Mouse (Mus musculus) left cerebral cortex, adult 18-20 months (tissue): ENCODE data around the gene Nrf1. TPM values are rescaled to one million over a fixed set of nuclear protein-coding genes. Genes with fewer than 3 reads are reported as not detected.

Source experiments
- DNase-seq, 2 experiments: peaks; one replicate each; pipeline ENCODE4 v3.0.0; 2021 to 2022; ENCODE audit warnings: low spot score in 2 of 2, mixed read lengths in 1 of 2
- total RNA-seq, 2 experiments: library from RNA; stranded (reverse); gene quantifications; 2 replicates each; pipeline ENCODE4 v1.2.3; 2021

Gene Nrf1
- total RNA-seq, 2 experiments from 2014 or later: 20.6 to 24.8 TPM

DNA sequence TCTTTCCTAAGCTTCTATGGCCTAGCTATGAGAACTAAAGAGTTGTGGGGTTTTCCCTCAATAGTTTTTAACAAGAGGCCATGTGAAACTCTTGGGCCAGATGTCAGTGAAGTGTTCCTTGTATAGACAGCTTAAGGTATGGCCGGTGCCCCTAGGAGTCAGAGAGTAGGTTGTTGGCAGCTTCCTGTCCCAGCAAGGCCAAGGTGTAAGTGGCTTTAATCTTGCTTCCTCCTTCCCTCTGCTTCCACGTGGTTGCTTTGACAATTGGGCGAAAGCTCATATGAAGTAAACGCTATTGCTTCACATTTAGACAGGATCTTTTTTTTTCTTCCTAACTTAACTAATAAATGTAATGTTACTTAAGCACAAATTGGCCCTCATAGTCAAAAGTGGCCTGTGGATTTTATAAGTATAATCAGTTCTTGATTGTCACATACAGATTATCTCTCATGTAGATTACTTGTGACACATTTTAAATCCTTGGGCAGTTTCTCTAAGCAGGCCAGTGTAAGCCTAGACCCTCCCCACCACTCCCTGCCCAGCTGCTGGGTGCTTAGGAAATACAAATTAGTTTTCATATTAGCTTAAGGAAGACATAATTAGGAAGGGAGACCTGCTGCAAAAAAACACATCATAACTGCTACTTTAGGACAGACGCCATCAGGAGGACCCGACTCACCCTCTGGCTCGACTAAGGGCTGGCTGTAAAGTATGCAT is 91.7 kb downstream of the Nrf1 start:
- DNase-seq: no peak

DNA sequence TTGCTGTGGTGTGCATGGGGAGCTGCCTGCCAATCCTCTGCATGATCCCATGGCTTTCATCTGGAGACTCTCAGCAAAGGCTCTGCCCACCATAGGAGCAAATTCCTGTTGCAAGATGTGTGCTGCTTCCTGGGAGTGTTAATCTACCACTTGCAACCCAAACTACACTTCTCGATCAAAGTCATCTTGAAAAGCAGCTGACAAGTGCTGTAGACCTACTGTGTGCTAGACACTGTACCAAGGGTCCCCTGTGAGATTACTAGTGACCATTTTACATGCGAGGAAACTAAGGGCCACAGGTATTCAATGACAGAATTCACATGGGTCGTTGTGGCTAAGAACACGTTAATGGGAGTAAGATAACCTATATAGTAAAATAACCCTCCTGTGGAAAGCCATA is 95.5 kb downstream of the Nrf1 start:
- DNase-seq: no peak

DNA sequence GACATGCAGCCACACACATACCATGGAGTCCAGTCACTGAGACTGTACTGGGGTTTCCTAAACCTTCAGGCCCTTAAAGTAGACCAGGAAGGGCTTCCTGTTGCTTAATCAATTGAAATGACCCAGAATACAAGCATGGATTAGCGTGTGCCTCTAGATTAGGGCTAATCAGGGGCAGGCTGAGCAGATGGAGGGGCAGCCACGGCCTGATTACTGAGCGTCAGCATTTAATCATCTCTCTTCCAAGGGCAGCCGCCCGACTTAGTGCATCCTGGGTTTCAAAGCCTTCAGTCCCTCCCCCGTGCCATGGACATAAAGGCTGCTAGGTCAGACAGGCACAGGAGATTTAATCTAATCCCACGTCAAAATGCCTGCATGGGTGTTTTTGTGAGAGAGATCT is 99.3 kb downstream of the Nrf1 start:
- no peak for DNase-seq

DNA sequence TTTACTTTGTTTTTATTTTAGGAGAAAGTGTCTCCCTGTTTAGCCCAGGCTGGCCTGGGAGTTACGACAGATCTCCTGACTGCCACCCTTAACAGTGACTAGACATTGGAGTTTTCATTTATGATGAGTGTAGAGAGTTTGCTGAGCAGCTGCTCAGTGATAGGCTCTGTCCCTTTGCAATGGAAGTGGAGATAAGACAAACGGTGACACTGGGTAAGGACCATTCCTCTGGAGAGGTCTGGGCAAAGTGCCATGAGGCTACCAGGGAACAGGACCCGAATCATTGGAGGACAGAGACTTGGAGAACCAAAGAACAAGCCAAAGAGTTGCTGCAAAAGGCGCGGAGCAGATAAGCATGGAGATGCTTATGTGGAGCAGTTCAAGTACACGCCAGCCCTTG is 100.0 kb downstream of the Nrf1 start:
- no peak for DNase-seq

DNA sequence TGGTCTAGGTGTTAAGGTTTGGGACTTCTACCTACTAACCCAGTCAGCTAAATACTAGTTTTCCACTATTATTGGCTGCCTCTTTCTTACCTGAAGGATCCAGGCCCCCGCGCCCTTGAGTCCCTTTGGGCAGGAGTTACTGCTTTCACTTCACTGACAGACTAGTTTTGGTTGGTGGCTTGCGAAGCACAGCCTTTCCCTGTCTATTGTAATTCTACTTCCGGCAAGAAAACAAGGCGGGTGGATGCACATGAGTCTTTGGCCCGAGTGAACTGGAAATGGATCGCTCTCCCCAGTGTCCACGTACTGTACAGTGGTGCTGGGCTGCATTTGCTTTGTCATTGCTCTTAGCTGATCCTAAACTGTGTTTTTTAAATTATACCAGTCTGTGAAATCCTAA is 102.7 kb downstream of the Nrf1 start:
- no peak for DNase-seq

DNA sequence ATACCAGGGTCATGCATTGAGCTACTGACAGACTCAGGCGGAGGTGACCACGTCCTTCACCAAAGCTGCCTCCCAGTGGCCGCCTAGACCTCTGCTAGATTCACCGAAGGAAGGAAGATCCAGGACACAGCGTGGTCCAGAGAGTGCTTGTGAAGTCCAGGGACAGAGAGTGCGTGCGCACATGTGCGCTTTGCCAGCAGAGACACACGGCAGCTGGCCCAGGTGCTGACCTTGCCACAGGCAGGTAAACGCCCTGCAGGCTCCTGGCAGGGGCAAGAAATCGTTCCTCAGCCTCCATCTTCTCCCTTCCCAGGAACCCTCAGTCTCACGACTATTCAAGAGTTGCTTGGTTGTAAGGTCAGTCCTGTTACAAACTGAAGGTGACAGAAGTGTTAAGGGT is 104.4 kb downstream of the Nrf1 start:
- DNase-seq: no peak

DNA sequence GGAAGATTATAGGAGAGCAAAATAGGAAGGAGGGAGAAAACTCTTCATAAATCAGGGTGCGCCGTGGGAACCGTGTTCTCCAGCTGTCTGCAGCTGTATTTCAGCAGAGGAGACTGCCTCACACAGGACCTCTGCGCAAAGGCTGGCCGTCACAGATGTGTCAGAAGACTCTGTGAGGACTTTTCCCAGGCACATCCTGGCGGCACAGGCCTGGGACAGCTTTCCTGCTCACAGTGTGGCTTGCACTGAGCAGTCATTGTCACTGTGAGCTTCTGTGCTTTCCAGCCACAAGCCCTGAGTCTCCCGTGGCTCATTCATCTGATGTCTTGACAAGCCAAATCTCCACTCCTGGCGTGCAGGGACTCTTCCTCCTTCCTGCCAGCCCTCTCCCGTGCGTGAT is 104.9 kb downstream of the Nrf1 start:
- no peak for DNase-seq

DNA sequence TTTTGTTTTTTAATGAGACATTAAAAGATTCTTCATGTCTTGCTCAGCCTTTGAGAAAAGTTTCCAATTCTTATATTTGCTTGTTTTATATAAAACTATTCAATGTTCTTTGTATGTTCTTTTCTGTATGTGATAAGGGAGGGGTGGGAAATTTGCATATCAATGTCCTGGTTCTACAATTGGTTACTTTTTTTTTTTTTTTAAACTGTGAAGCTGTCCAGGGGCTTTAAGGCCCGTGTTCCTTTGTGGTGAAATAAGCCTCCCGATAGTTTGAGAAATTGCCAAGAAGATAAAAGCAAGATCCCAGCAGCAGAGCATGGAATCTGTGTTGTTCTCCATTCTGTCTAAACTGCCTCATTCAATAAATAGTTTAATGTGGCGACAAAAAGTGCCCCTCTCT is 105.3 kb downstream of the Nrf1 start:
- no peak for DNase-seq

DNA sequence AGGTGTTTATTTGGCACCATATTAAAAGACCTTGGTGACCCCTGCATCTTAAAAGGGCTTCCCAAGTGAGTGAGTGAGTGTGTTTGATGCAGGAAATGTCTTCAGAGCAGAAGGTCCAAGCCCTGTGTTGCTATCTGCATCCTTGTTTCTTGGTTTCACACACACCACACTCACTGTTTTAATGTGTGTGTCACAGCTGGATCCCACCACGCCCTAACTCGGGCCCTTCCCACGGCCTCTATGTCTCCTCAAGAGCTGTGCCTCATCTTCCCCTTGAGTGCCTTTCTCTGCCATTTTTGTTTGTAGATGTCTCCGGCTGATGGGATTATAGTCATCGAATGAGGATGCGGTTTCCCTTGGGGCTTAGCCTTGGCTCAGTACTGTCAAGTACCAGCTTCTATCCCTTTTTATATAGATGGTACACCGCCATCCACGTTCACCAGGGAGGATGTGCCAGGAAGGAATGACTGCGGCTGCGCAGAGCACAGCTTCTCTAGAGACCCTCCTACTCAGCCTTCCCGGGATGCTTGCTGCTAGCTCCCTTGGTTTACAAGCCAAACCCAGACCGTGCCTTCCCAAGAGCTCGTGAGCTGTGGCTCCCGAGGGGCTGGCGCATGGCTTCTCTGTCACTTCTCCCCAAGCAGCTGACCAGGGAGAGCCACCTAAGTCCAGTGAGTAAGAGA is 106.1 kb downstream of the Nrf1 start:
- DNase-seq: no peak

DNA sequence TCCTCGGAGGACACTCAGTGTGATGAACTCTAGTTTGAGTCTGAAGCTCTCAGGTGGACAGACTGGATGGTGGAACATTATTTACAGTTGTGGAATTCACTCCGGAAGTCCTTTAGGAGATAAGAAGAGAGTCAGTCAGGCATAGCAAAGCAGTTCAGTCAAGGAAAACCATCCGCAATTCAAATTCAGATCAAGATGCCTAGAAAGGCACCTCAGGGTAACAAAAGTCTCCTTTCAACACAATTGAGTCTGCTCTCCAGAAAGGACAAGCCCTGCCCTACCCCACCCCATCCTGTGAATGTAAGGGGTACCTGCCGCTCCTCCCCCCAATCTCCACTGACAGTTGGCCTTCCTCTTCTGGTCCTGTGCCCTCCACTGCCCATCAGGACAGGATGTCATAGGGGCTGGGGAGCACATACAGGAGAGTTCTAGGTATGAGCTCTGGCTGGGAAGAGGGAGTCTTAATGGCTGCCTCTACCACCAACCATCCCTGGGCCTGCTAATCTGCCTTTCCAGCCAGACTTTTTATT is 111.8 kb downstream of the Nrf1 start:
- no peak for DNase-seq

DNA sequence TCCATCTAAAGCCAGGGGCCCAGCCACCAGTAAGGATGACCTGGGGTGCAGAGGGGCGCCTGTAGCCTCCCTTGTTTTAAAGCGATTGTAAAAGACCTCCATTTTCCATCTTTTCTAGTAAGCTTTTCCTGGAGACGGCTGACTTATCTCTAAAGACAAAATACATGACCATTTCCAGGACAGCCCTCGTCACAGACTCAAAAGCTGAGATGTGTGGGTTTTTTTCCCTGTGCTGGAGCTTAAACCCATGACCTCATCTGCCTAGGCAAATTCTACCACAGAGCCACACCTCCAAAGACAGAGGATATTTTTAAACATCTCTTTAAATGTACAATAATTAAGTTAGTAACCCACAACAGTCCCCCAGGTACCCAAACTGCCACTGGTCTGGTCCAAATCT is 112.6 kb downstream of the Nrf1 start:
- DNase-seq: no peak

DNA sequence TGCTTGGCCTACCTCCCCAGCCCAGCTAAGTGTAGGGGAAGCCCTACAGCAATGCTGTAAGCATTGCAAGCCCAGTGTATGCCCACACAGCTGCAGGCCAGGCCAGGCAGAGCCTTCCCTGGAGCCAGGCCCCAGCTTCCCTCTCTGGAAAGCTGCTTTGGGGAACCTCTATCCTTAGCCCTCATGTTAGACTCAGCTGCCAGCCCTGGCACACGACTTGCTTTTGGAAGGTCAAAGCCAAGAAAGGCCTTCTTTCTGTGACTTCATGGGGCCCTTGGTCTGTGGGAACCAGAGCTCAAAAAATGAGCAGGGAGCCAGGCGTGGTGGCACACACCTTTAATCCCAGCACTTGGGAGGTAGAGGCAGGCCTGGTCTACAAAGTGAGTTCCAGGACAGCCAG is 113.8 kb downstream of the Nrf1 start:
- DNase-seq: no peak

DNA sequence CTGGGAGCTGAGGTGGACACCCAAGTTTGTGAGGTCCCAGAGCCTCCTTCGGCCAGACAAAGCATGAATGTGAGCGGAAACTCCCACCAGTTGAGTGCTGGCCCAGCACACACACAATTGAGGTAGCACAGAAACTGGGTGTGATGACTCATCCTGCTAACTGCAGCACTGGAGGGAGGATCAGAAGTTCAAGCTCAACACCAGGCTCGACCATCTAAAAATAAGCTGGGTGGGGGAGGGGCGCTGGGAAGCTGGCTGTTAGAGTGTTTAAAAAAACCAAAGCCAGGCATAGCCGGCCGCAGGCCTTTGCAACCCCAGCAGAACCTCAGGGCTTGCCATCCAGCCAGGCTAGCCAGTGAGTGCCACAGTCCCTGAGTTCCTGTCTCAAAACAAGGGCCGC is 114.3 kb downstream of the Nrf1 start:
- no peak for DNase-seq

DNA sequence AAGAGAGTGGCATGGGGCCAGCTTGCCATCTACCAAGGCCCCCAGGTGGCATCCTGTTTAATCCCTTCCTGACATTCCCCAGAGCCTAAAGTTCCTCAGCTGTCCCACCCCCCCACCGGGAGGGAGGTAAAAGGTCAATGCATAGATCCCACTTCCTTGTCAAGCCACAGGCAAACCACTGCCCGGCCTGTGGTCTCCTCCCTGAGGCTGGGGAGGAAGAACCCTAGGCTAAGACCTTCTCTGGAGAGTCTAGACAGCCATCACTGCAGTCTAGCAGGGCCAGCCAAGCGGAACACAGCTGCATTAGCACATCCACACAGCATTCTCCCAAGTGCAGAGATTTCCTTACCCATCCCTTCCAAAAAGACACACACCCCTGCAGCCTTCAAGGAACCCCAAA is 118.6 kb downstream of the Nrf1 start:
- DNase-seq: no peak

DNA sequence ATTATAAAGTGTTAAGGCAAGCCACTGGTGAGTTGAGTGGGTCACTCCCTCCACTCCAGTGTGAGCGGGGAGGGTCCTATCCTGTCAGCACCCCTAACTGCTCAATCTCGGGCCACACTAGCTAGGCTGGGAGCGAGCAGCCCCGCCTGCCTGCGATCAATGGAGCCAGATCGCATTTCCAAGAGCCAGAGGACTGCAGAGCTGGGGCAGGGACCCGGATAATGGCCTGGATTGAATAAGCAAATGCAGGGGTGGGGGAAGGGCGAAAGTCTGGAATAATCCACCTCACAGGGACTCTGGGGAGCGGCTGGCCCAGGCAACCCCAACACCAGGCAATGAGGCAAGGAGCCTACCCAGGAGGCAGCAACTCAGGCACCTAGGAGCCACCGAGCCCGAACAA is 119.4 kb downstream of the Nrf1 start:
- no peak for DNase-seq

DNA sequence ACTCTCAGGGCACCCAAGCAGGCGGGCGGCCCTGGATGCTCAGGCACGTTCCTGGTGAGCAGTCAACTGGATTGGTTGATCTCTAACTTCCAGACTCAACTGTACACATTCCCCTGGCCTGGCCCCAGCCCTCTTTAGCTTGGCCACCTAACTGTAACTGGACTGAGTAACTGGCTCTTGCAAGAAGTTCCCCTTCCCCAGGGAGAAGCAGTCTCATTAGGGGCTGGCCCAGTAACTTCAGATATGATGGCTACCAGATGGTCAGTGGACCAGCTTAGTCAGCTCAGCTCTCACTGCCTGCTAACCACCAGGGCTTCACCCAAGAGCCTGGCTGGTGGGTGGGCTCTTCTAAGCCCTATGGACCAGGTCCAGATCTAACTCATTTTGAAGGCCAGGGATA is 120.5 kb downstream of the Nrf1 start:
- DNase-seq: no peak

DNA sequence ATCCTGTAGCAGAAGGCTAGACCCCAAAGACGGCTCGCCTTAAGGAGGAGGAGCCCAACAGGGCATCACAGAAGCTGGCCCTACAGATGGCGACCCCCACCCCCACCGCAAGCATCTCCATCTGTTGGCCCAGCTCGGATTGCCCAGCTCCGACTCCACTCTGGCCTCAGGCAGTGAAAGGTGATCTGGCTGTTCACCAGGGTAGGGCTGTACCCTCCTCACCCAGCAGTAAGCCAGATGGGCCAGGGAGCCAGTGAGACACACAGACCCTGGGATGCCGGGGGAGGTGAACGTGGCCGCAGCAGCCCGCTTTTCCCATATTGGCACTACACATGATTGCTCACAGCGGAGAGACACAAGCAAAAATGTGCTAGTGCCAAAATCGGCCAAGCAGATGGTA is 121.4 kb downstream of the Nrf1 start:
- no peak for DNase-seq

DNA sequence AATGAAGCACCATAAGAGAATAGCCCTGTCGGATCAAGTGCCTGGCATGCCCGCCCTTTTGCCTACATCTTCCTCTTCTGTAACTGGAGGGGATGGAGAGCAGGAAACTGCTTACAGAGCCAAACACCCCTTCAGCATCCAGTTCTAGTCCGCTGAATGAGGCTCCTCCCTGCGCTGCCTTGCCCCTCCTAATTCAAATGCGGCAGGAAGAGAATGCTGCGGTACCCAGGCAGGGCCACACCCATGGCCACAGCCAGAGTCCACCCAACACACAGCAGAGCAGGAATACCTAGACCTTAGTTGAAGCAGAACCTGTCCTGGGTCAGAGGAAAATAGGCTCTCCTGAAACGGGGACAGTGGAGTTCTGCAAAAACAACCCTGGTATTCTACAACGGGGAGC is 123.4 kb downstream of the Nrf1 start:
- no peak for DNase-seq

DNA sequence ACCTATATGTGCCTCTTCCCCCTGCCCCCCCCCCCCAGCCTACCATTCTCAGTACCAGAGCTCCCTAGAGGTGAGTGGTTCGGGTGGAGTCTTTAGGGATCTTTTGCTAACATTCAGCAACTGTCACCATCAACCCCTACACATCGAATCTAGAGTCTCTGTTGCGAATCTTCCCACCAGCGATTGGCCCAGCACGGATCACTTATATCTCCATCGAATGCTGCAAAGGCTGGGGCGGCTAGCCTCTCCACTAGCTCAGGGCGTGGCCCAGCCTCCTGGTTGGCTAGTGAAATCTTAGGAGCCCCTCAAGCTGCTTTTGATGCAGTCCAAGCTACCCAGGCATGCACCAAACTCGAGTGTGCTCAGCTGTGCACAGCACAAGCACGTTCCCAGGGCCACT is 124.2 kb downstream of the Nrf1 start:
- no peak for DNase-seq

DNA sequence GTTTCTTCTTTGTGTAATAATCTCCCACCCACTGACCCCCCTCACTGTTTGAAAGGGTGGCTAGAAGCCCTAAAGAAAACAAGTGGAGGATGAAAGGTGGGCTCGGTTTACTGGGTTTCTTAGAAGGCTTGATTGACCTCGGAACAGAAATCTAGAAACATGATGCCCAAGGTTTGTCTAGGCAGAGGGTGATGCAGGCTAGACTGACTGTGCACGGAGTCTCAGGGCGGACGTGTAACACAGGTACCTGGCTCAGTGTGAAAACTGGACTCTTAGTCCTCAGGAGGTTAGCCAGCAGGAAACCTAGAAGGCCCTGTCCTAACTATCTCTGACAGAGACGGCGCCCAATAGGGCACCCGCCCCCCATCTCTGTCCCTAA is 124.6 kb downstream of the Nrf1 start:
- DNase-seq: no peak

DNA sequence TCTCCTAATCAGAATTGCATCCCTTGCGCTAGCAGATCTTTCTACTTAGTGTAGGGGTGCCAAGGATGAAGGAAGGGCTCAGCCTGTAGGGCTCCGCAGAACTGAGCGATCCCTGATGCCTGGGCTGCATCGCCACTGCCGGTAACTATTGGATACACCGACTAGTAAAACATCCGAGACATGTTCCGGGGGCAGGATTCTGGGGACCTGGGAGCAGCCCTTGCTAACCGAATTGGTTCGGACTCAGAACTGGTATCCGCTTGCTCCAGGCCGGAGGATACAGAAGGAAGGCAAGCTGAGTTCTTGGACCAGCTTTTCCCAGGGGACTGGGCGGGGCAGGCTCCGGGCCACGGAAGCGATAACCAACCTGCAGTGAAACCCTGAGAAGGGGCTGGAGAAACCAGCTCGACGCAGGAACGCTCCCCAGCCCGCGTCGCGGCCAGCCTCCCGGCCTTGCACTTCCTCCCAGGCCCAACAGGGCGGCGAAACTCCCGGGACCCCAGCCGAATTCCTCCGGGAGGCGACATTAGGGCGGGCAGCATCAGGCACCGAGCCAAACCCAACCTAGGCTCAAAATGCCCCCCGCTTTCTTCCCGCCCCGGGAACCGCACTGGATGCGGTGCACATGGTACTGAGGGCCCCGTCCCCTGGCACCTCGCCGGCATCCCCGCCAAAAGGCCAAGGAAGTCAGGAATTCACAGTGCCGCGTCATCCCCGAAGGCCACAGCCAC is 125.2 kb downstream of the Nrf1 start:
- no peak for DNase-seq
